Mouse (Mus musculus): Measurements from ENCODE around the gene Nlk.
"Not testable (repeated sequence)": the region's sequence is repeated elsewhere in the genome, so short reads cannot be mapped to it uniquely, and the experiment has no call there.

Nlk gene

DNA sequence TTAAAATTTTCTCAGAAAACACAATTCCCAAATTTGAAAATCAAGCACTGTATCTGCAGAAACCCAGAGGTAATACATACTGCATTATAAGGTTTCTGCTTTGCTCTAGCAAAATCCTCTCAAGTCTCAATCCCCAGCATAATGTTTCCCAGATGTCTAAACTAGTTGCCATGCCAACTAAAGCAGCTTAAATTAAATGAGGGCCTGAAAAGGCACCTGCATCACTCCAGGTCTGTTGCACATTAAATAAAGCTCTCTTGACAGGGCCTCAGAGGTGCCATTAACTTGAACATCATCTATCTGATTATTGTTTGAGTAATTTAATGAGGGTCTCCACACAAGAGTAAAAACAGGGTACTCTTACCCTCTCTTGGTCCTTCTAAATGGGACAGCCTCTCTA, 100.4 kb downstream of the Nlk start:
- DNase-seq (ENCODE audit: low spot score) = no peak

DNA sequence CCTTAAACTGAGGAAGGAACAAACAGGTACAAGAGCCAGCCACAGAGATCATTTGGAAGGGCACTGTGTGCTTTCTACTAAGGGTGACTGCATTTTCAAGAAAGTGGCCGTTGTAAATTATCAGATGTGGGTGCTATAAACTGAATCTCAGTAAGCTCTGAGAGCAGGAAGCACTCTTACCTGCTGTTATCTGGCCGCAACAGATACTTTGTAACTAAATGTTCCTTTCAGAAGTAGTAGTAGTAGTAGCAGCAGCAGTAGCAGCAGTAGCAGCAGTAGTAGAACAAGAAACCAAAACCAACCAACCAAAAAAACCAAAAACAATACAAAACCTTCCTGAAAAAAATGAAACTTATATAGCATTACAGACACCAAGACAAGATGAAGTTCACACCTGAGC, 101.4 kb downstream of the Nlk start:
- DNase-seq (ENCODE audit: low spot score) = no peak

DNA sequence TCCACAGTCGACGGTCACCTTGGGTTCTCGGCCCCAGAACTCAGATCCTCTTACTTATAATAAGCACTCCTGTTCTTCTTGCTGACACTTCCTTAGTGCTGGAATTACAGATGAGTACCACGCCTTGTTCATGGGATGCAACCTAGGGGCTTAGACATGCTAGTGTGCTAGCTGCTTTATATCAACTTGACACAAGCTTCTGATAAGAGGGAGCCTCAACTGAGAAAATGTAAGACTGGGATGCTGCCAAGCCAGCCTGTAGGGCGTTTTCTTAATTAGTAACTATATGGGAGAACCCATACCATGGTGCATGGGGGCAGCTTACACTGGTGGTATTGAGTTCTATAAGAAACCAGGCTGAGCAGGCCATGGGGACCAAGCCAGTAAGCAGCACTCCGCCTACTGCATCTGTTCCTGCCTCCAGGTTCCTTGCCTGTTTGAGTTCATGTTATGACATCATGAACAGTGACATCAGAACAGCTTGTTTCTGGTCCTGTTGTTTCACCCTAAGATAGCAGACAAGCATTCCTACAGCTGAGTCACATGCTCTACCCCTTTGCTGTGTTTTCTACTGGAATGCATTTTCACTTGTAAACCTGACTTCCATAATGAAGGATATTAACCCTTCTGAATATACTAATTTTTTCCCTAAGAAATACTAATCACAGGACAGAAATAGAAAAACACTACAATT, 102.8 kb downstream of the Nlk start:
- DNase-seq (ENCODE audit: low spot score) = no peak

DNA sequence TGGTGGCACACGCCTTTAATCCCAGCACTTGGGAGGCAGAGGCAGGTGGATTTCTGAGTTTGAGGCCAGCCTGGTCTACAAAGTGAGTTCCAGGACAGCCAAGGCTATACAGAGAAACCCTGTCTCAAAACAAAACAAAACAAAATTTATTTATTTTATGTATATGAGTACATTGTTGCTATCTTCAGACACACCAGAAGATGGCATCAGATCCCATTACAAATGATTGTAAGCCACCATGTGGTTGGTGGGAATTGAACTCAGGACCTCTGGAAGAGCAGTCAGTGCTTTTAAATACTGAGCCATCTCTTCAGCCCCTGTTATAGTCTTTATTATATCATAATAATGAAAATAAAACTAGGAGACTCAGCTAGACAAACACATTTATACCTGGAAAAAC, 109.5 kb downstream of the Nlk start:
- not testable (repeated sequence) for DNase-seq (ENCODE audit: low spot score)

DNA sequence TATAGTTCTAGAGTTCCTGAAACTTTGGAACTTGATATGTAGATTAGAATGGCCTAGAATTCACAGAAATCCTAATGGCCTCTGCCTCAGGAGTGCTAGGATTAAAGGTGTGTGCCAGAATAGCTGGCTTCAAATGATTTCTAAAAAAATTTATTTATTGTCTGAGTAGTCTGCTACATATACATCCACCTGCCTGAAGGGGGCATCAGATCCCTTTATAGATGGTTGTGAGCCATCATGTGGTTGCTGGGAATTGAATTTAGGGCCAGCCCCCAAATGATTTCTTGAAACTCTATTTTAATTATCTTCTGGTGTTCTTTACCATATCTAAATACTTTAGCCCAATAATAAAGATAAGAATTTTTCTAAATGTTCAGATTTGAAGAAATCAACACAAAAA, 111.1 kb downstream of the Nlk start:
- no peak for DNase-seq (ENCODE audit: low spot score)

DNA sequence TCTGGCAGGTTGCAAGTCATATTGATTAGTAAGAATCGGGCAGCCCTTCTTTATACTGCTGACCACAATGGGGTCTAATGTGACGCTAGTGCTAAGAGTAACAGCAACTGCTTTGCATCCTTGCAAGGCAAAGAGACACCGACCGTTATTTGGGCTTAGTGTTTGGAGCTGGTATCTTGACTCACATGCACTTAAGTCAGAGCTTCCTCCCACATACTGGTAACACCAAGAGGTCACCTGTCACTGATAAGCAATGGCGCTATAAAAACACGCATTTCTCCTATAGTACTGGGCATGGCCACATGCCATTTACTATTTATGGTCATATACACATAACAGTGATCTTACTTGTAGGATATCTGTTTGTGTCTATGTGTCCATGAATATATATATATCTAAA, 114.3 kb downstream of the Nlk start:
- DNase-seq (ENCODE audit: low spot score) = no peak

DNA sequence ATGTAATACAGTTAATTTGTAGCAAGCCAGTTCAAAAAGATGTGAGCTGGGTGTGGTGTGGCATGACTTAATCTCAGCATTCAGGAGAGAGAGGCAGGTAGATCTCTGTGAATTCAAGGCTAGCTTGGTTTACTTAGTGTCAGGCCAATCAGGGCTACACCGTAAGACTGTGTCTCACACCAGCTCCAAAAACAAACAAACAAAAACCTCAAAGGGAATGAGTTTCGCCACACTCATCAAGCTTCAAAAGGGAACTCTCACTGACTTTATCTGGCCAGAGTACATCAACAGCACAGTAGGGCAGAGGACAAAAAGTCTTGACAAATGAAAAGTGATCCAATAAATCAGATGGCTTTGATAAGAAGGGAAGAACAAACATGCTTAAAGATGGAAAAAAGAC, 122.2 kb downstream of the Nlk start:
- no peak for DNase-seq (ENCODE audit: low spot score)

DNA sequence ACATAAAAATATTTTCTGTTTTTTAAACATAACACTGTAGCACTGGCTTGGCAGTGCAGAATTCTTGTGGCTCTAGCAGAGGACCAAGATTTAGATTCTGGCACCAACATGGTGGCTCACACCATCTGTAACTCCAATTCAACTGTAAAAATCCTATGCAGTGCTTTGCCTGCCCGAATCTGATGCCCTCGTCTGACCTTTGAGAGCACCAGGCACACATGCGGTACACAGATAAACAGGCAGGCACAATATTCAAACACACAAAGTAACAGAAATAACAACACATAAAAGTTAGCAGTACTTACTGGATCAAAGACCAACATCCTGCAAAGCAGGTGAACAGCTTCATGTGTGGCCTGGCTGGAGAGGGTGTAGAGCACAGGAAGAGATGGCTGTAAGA, 122.6 kb downstream of the Nlk start:
- no peak for DNase-seq (ENCODE audit: low spot score)

DNA sequence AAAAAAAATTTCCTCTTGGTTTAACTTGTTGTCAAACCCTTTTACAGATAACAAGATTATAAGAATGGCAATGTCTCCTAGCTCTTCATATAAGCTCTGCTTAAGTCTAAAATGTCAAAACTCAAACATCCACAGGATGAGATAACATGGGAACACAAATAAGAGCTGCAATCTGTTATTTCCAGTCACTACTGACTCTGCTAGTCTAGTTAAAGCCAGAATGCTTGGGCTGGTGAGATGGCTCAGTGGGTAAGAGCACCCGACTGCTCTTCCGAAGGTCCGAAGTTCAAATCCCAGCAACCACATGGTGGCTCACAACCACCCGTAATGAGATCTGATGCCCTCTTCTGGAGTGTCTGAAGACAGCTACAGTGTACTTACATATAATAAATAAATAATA, 123.1 kb downstream of the Nlk start:
- DNase-seq (ENCODE audit: low spot score) = not testable (repeated sequence)

DNA sequence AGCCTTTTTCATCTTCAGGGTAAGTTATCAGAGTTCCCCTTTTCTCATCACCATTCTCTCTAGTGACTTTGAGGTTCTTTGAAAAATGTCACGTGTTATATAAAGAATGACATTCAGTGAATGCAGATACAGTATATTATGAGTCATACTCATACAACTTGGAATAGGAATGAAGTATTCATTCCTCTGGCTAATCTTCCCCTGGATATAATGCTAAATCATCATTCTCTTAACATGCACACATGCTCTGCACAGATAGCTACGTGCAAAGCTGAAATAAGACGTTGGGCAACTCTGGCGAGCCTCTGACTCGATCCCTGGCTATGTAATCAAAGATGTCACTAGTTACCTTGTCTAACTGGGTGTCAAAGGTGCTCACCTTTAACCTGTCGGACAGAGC, 125.3 kb downstream of the Nlk start:
- no peak for DNase-seq (ENCODE audit: low spot score)

DNA sequence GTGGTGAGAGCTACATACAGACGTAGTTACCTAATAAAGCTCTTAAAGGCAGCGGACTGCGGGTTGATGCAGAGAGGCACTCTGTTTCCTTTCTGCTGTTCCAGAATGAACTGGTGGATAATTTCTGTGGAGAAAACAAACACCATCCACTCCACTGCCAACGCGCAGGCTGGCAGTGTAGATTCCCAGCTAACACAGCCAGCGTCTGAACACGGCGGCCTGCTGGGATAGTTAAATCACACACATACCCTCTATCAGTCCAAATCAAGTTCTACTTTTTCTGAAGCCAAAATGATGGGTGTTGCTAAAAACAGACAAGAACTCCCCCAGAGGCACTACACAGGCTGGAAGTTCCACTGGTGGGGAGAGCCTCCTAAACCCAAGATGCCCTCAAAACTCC, 125.7 kb downstream of the Nlk start:
- DNase-seq (ENCODE audit: low spot score) = no peak

DNA sequence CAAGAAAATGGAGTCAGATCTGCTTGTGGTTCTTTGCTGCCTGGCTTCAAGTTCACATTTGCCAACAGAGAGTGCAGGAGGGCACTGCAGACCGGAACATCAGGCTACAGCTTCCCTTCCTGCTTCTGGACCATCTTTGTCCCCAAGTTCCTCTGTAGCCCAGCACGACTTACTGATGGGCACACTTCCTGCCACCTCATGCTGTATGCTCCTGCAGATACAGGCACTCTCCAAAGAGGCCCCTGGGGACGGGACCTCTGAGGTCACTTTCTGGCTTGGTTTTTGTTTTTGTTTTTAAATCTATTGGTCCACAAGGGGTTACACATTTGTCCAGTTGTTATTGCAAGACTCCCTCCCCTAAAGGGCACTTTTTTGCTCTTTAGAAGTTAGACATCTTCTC, 127.4 kb downstream of the Nlk start:
- no peak for DNase-seq (ENCODE audit: low spot score)

DNA sequence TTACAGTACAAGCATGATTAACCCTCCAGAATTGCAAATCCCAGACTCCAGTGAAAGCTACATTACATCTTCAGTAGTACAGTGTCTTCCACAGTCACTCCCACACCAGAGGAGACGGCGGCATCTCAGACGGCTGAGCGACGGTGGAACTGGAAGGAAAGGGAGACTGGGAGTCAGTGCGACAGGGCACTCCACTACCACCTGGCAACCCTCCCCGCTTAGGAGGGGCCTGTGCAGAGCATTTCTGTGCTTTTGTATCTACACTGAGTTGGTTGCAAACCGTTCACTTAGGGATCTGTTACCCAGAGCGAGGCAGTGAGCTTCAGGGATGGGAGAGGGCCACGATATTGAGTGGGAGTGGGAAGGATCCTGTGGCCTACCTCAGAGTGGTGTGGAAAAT, 128.3 kb downstream of the Nlk start:
- no peak for DNase-seq (ENCODE audit: low spot score)

DNA sequence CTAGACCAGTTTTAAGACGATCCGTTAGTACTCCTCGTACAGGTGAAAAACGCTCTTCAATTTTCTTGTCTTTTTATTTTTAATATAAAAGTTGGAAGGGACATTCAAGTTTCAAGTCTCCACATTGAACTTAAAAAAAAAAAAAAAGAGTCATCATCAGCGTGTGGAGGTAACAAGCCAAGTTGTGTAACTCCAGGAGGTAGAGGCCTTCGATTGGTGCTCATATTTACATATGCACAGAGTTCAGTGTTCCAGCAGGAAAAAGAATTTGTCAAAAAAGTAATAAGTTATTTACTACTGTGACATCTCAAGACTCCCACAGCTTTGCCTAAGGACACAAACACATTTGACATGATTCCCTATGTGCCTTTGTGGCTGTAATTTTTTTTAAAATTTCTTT, 129.6 kb downstream of the Nlk start:
- DNase-seq (ENCODE audit: low spot score) = no peak

DNA sequence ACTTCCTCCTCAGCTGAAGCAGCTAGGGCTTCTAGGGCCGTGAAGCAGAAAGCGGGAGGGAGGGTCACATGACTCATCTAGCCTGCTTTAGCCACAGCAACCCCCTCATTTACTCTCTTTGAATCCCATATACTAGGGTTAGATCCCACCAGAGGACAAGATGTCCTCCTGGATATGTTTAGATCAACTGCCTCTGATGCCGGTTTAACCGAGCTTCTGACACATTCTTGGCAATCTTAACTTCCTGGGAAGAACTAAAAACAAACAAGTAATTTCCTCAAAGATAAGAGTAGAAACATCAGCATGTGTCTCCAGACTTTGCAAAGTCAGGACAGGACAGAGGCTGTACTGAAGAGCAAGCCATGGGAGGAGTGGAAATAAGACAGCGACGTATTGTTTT, 130.4 kb downstream of the Nlk start:
- no peak for DNase-seq (ENCODE audit: low spot score)

DNA sequence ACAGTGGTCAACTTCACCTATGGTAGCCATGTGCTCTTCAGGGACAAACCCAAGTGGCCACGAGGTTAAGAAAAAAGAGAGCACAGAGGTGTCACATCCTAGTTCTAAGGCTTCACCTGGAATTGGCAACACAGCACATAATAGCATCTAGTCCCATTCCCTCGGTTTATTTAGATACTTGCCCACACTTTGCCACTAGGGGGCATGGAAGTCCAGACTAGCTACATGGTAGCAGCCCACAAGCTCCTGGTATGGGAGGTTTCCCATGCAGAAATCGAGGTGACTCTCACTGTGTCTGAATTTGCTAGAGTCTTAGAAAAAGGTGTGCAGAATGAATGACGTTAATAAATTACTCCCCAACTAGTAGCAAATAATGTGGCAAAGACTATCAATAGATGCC, 136.7 kb downstream of the Nlk start:
- DNase-seq (ENCODE audit: low spot score) = peak; percentile 62

DNA sequence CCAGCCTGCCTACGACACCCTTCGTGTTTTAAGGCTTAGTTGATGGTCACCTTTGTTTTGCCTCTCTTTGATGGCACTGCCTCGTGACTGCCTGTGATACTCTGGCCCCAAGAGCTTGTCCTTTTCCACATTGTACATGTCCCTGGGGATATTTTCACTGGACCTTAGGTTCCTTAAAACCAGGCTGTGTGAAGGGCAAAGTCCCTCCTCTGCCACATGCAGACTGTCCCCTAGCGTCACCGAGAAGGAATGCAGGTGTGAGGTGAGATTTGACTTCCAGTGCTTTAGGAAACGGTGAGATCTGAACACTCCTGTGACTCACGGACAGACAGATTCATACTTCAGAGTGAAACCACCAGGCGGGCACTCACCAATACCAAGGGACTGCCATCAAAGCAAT, 139.9 kb downstream of the Nlk start:
- no peak for DNase-seq (ENCODE audit: low spot score)

DNA sequence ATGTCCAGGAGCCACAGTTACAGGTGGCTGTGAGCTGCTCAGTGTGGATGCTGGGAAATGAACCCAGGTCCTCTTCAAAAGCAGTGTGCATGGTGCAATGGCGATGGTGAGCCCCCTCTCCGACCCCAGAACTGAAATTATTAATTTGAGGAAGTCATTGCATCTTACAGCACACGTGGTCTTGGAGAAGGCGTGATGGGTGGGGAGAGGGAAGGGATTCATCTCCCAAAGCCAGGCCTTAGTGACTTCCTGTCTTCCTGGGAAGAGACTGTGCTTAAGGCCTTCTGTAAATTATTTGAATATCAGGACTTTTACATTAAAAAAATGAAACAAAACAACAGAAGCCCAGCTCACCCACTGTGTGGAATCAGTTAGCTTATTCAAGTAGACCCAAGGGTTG, 141.1 kb downstream of the Nlk start:
- DNase-seq (ENCODE audit: low spot score) = no peak

DNA sequence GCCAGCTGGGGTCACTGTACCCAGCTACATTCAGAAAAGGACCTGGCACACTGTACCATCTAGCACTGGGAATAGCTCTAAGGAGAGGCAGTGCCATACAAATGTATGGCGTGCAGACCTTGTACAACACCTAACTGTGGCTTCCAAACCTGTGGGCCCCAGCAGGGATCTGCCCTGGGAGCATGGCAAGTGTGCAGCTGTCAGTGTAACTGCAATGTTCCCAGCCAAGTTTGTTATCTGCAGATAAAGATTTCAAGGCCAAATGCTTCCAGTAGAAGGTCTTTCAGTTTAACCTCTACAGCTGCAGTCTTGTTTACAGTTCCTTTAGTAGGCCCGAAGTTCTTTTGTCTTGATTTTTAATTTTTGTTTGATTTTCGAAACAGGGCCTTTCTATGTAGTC, 141.6 kb downstream of the Nlk start:
- no peak for DNase-seq (ENCODE audit: low spot score)

DNA sequence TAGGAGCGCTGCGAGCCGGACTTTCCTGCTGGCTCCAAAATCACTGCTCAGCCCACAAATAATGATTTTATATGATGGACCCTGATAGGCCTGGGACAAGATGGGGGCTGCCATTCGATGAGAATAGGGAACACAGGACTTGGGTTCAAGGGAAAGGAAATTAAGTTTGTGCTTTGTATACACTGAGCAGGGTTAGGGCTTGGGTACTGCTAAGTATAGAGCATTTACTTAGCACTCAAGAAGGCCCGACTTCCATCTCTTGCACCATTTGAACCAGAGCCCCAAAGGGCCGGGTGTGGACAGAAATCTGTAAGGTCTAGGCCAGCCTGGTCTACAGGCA, 146.1 kb downstream of the Nlk start:
- no peak for DNase-seq (ENCODE audit: low spot score)

DNA sequence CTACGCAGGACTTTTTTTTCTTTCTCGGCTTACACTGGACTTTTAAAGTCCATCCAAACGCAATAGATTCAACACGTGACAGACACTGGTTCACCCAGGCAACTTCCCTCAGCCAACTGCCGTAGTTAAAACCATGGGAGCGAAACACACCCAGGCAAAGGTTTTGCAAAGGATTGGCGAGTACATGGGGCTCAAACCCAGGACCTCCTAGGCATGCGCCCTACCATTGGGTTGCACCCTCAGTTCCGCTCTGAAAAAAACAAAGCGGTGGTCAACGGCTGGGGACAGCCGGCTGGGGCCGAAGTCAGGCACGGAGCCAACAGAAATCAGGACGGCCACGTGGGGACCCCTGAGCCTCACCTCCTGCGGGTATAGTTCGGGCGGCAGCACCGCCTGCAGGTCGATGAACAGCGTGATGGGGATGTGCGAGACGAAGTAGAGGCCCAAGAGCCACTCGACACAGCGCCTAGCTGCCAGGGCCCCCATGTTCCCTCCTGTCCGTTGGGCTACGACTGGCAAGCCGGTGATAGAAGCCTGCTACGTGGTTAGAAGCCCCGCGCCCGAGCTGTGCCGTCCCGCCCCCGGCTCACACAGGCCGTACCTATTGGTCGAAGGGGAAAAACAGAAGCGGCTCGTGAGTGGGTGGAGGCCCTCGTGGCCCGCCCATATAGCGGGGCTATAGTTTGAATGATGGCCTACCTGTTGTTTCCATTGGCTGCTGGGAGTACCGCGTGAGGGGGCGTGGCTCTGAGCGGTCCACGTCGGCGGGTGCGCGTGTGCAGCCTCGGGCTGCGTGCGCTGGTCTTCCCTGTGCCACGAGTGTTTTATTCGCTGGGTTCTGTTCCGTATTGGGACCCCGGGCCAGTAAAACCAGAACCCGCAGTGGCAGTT, 146.8 kb downstream of the Nlk start, which contains the start of gene Tmem97:
Tmem97 (minus strand) TSS at position 610 of the 891 bp plus-strand sequence.
- DNase-seq (ENCODE audit: low spot score) = peak; percentile 96

DNA sequence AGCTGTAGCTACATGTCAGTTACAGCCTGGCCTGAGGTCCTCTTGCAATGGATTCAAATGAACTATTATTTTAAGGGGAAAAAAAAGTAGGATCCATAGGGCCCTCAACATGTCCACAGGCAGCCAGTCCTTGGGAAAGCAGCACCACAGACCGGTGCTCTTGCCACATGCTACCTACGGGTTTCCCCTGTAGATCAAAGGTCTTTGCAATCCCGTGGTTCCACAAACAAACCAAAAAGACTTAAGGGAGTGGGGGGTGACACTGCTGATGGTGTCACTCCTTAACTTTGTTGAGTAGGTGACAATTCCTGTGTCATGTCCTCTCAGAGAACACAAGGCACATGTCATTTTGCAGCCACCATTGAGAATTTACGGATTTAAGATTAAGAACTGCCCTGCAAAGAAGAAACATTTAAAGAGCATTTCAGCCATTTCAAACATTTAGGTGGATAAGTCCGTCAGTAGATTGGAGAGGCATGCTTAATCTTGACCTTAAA, 147.6 kb downstream of the Nlk start:
- DNase-seq (ENCODE audit: low spot score) = peak; percentile 11

DNA sequence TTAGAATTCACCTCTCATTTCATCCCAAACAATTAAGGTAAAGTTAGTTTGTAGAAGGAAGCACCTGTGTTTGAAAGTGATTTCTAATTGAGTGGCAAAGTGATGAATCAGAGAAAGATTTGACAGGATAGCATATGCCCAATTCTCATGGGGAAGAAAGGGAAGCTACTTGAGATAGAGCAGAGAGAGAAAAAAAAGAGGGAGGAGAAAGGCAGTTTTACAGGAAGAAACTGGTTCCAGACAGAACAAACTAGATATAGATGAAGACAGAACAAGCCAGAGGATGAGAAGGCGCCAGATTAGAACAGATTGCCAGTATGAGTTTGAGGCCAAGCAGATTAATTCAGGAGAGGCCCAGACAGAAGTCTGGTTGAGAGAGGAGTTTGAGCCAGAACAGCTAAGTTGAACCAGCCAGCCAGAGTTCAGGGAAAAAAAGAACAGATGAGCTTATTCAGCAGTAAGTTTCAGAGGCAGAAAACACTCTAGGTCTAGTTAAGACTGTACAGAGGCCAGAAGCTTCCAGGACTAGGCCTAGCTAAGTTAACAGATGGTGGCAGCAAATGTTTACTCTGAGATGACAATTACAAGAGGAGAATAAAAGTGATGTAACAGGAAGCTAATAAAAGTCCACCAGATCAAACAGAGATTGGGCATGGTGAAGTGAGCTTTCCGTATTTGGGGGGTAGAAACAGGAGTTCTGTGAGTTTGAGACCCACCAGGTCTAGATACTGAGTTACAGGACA, 149.3 kb downstream of the Nlk start:
- DNase-seq (ENCODE audit: low spot score) = no peak
